Mouse (Mus musculus) heart, postnatal 0 days (tissue): ENCODE results near the gene Smim22.
A peak's percentile ranks its signal among the peaks of the same experiment; 100 is the strongest.

Experiments
- CTCF ChIP-seq: IDR thresholded peaks from 2 replicates; pipeline ENCODE4 v1.5.1; 2016; ENCODE audit warnings: antibody characterized with exemption, control low read depth, low read depth
- EP300 ChIP-seq: IDR thresholded peaks from 2 replicates; pipeline ENCODE4 v1.6.1; 2016; ENCODE audit warnings: antibody characterized with exemption, low read depth

DNA sequence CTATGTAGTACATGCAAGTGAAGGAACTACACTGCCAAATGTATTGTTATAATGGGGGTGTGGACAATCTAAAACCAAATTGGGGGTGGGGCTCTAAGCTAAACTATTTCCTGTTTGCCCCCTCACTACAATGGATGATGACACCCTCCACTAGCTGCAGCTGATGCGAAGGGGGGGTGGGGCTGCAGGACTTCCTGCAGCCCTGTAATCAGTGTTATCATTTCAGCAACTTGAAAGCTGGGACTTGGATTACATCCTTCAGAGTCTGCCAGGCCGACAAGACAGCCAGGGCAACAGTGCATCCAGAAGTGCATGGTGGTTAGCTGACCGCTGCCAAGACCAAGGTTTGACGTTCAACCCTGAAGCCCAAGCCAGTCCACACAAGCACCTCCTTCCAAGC is 35.5 kb upstream of the Smim22 start:
- TF ChIP-seq CTCF: no peak
- TF ChIP-seq EP300: peak; percentile 78
